Mouse (Mus musculus) kidney, embryonic 14.5 days (tissue): Measurements from ENCODE around the gene Gpc6. TPM values are rescaled to one million over a fixed set of nuclear protein-coding genes. Genes with fewer than 3 reads are reported as not detected.

Experiments used
- ATAC-seq: fragments of 200-750 bp; cut with Nextera tagmentation; 2 replicates; pipeline ENCODE4 v1.8.0; 2017; ENCODE audit warnings: moderate number of reproducible peaks, mild to moderate bottlenecking, moderate TSS enrichment, moderate library complexity; ENCODE audit not compliant: low FRiP score, low TSS enrichment
- H3K27ac ChIP-seq: fragments of 300-500 bp; sonication (generic); 2 replicates; pipeline ENCODE4 v1.5.1; 2014; ENCODE audit warnings: low read depth, mild to moderate bottlenecking, low read length, moderate library complexity, mixed read lengths
- H3K27me3 ChIP-seq: fragments of 300-500 bp; sonication (generic); 2 replicates; pipeline ENCODE4 v1.6.1; 2014; ENCODE audit warnings: mild to moderate bottlenecking, low read length; ENCODE audit not compliant: control insufficient read depth, insufficient read depth
- H3K36me3 ChIP-seq: fragments of 300-500 bp; sonication (generic); 2 replicates; pipeline ENCODE4 v1.6.1; 2014; ENCODE audit warnings: low read length, mixed read lengths; ENCODE audit not compliant: control insufficient read depth, insufficient read depth
- H3K4me1 ChIP-seq: fragments of 300-500 bp; sonication (generic); 2 replicates; pipeline ENCODE4 v1.6.1; 2014; ENCODE audit warnings: low read length, mixed read lengths; ENCODE audit not compliant: control insufficient read depth, insufficient read depth
- H3K4me2 ChIP-seq: fragments of 300-500 bp; sonication (generic); replicated peaks from 2 replicates; pipeline ENCODE4 v1.6.1; 2014; ENCODE audit warnings: low read depth, mild to moderate bottlenecking, low read length
- H3K4me3 ChIP-seq: fragments of 300-500 bp; sonication (generic); 2 replicates; pipeline ENCODE4 v1.5.1; 2014; ENCODE audit warnings: mild to moderate bottlenecking, low read length
- H3K9ac ChIP-seq: fragments of 300-500 bp; sonication (generic); 2 replicates; pipeline ENCODE4 v1.6.1; 2014; ENCODE audit warnings: low read depth, mild to moderate bottlenecking, low read length, moderate library complexity
- H3K9me3 ChIP-seq: fragments of 300-500 bp; sonication (generic); 2 replicates; pipeline ENCODE4 v1.6.1; 2016; ENCODE audit warnings: low read length; ENCODE audit not compliant: control insufficient read depth
- WGBS: fragments of 180-500 bp; shearing (Covaris S2); extraction: QIAGEN DNeasy Blood & Tissue Kit; methylation state at CpG from one replicate; pipeline ENCODE4 v1.1.7; 2014; 5-methylcytosine and 5-hydroxymethylcytosine counted together
- polyA plus RNA-seq: library from polyadenylated mRNA; unstranded; fragments of >200 nt; fragmentation: Nextera tagmentation; extraction: Ambion mirVana; gene quantifications from 2 replicates; pipeline ENCODE4 v1.2.1, GENCODE M21; 2014

Gene Gpc6
- polyA plus RNA-seq, 1 experiment from 2014 or later = 71.8 TPM

DNA sequence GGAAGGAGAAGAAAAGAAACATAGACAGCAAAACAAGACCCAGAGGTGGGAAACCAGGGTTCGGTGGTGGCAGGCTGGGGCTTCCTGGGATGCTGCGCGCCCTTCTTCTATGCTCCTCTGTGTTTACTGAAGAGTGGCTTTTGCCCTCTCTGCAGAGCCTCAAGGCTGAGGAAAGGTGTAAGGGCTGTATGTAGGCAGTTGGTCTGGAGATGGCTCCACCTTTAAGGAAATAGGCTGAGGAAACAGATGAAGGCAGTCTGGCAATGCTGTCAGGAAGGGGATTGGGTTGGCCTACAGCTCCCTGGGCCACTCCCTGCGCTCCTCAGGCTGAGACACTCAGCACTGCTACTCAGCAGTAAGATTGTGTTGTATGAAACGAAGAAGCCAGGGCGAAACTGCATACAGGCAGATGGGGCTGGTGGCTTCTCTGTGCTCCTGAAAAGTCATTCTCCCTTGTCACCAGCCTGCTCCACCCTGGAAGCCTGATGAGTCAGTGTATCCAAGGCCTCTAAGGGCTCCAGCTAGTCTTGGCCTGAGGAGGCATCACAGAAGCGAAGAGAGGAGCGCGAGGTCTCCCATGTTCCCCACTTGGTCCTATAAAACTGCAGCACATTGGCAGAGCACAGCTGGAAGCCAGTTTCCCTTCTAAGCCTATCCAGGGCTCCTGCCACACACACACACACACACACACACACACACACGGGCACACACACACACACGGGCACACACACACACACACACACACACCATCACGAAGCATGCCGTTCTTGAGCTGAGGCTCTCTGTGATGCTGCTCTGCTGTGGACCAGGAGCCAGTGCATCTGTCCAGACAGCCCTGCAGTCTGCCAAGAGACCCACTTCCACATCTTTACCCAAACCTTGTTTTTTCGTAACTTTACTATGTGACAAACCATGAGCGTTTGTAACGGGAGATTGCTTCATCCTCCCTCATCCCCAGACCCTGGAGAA, 1006.0 kb downstream of the Gpc6 start:
- Histone ChIP-seq H3K4me1 (peaks cover 27% of the 10 kb centered on the region), H3K4me3 (no peak overlapping the region), H3K27ac (peak overlapping the region; percentile 88), H3K9ac (no peak overlapping the region), H3K36me3 (no peaks in the 10 kb centered on the region), H3K9me3 (no peaks in the 10 kb centered on the region), H3K4me2 (peak overlapping the region; percentile 11; the same call in 1 of the 2 replicates), H3K27me3 (no peaks in the 10 kb centered on the region)
- ATAC-seq = peak; percentile 71
- WGBS = 48% methylated on average over 16 of the region's 16 CpGs

DNA sequence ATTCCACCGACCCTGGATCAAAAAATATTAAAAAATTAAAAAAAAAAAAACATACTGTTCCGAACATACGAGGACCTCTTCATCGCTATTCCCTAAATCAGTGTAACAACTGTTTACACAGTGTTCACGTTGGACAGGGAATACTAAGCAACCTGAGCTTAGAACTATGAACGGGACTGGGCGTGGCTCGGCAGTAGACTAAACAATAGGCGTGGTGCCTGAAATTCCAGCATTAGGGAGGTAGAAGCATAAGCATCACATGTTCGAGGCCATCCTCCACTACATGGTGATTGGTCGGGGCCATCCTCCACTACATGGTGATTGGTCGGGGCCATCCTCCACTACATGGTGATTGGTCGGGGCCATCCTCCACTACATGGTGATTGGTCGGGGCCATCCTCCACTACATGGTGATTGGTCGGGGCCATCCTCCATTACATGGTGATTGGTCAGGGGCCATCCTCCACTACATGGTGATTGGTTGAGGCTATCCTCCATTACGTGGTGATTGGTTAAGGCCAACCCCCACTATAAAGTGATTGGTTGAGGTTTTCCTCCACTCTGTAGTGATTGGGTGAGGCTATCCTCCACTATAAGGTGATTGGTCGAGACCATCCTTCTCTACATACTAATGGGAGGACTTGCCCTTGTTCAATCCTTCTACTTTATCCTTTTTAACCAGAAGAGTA, 1007.2 kb downstream of the Gpc6 start:
- WGBS = 94% methylated on average over 16 of the region's 17 CpGs
- Histone ChIP-seq H3K27me3 (no peaks in the 10 kb centered on the region), H3K4me2 (no peak overlapping the region), H3K9ac (no peak overlapping the region), H3K27ac (no peak overlapping the region), H3K36me3 (no peaks in the 10 kb centered on the region), H3K4me3 (no peak overlapping the region), H3K9me3 (no peaks in the 10 kb centered on the region), H3K4me1 (peaks cover 27% of the 10 kb centered on the region)
- ATAC-seq = no peak

DNA sequence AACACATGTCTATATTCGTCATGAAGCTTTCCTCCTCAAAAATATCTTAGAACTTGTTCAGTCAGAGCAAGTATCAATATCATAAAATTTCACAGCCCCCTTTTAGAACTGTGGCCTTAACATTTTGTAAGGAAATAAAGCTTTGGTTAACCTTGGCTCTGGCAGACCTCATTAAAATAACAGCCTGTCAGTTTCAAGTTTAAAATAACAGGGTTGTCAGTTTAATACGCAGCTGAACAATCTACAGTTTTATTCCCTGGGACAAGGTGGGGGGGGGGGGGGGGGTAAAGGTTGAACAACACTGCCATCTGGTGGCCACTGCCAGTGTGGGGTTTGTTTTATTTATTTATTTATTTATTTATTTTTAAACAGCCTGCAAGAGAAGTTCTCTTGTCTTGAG, 1013.4 kb downstream of the Gpc6 start:
- H3K9me3 ChIP-seq = no peaks in the 10 kb centered on the region
- ATAC-seq = no peak
- WGBS = 19% methylated on average over 2 of the region's 2 CpGs

DNA sequence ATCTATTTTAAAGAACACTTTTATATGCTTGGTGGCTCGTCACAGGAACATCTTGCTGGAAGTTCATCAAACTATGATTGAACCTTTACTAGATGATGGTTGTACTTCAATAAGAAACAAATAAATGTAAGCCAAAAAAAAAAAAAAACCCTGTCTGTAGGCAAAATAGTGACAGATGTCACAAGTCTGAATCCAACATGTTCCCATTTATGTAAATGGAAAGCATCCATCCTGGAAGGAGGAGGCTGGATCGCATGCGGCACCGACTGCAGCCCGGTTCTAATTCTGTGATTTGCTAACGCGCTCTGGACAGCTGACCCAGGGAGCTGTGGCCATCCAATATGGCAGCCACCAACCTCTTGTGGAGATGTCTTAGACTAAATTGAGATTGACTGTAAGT, 1014.4 kb downstream of the Gpc6 start:
- H3K4me1 ChIP-seq = no peaks in the 10 kb centered on the region
- no peak overlapping the region for H3K4me2 ChIP-seq
- ATAC-seq = no peak
- H3K27ac ChIP-seq = no peak overlapping the region
- H3K27me3 ChIP-seq = no peaks in the 10 kb centered on the region
- H3K4me3 ChIP-seq = no peak overlapping the region
- H3K36me3 ChIP-seq = no peaks in the 10 kb centered on the region
- H3K9ac ChIP-seq = no peak overlapping the region
- no peaks in the 10 kb centered on the region for H3K9me3 ChIP-seq
- WGBS = 95% methylated on average over 7 of the region's 7 CpGs

More for the DNA sequence above, 1013.4 kb downstream of the Gpc6 start:
- H3K4me2 ChIP-seq = no peak overlapping the region
- no peaks in the 10 kb centered on the region for H3K27me3 ChIP-seq
- H3K4me3 ChIP-seq = no peak overlapping the region
- no peaks in the 10 kb centered on the region for H3K36me3 ChIP-seq
- no peak overlapping the region for H3K27ac ChIP-seq
- no peaks in the 10 kb centered on the region for H3K4me1 ChIP-seq
- no peak overlapping the region for H3K9ac ChIP-seq

DNA sequence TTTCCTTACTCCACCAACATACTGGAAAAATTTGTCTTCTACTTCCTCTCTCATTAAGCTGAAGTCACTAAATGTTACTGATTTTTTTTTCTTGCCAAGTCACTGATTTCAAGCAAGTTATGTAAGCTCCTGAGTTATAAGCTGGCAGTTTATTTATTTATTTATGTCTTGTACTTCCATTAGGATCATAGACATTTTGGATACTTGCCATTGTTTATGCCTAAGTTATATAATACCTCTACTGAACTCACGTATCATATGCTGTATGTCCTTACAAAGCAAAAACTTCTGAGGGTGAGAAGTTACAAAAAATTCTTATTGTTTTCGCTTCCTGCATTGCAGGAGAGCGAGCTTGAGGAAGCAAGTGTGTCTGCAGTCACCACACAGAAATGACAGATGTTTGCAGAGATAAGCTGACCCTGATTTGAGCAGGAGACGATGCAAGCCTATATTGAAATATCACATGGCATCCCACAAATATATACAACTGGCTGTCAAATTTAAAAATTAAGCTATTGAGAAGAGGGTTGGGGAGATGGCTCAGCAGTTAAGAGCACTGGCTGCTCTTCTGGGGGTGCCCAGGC, 1020.9 kb downstream of the Gpc6 start:
- Histone ChIP-seq H3K36me3 (no peaks in the 10 kb centered on the region), H3K4me3 (no peak overlapping the region), H3K4me2 (no peak overlapping the region), H3K27me3 (no peaks in the 10 kb centered on the region), H3K27ac (no peak overlapping the region), H3K9ac (no peak overlapping the region), H3K4me1 (no peaks in the 10 kb centered on the region), H3K9me3 (no peaks in the 10 kb centered on the region)
- ATAC-seq = no peak
- 79% methylated on average over 4 of the region's 4 CpGs for WGBS

DNA sequence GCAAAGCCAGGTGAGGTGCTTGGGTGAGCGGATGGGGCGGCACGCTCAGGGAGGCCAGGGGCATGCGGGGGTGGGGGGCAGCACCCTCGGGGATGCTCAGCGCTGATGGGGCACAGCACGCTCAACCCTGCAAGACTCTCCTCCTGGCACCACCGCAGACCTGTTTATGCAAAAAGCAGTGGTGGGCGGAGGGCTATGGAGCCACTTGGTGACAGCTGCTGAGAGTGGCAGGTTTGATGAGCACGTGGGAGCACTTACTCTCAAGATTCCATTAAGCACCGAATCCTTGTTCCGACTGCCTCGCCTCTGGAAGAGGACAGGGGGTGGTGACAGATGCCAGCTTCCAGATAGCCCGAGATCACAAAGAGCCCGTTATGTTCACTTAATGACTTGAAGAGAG, 1026.2 kb downstream of the Gpc6 start:
- no peak overlapping the region for H3K4me2 ChIP-seq
- 71% methylated on average over 15 of the region's 15 CpGs for WGBS
- no peak overlapping the region for H3K27ac ChIP-seq
- H3K36me3 ChIP-seq = no peaks in the 10 kb centered on the region
- peak; percentile 43; the same call in 1 of the 2 replicates for ATAC-seq
- H3K9me3 ChIP-seq = no peaks in the 10 kb centered on the region
- H3K4me1 ChIP-seq = no peaks in the 10 kb centered on the region
- no peaks in the 10 kb centered on the region for H3K27me3 ChIP-seq
- H3K9ac ChIP-seq = no peak overlapping the region
- H3K4me3 ChIP-seq = no peak overlapping the region

DNA sequence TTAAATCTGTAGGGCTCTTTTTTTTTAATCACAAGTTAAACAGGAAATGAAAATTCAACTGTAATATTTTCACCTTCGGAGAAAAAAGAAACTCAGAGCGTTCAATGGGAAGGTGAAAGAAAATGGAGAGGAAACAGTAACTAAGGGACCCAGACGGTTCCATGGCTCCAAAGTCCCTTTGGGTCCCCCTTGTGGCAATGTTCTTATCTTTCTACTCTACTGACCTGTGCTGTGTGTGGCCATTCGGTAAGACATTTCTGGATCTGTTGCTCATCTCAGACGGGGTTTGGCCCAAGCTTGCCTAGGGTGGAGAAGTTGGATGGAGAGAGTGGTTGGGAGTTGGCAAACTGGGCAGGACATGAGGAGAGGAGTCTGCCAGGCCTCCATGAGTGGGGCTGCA, 1026.6 kb downstream of the Gpc6 start:
- no peak overlapping the region for H3K27ac ChIP-seq
- H3K4me1 ChIP-seq = no peaks in the 10 kb centered on the region
- 65% methylated on average over 5 of the region's 5 CpGs for WGBS
- ATAC-seq = no peak
- no peaks in the 10 kb centered on the region for H3K27me3 ChIP-seq
- no peak overlapping the region for H3K9ac ChIP-seq
- no peaks in the 10 kb centered on the region for H3K36me3 ChIP-seq
- no peak overlapping the region for H3K4me3 ChIP-seq
- no peak overlapping the region for H3K4me2 ChIP-seq
- H3K9me3 ChIP-seq = no peaks in the 10 kb centered on the region

GRCm38 (mm10) chr14:117956051-117956450, 1030.9 kb downstream of the Gpc6 start:
- no peaks in the 10 kb centered on the region for H3K4me1 ChIP-seq
- H3K27ac ChIP-seq = no peak overlapping the region
- no peaks in the 10 kb centered on the region for H3K9me3 ChIP-seq
- no peak for ATAC-seq
- H3K4me2 ChIP-seq = no peak overlapping the region
- H3K9ac ChIP-seq = no peak overlapping the region
- H3K4me3 ChIP-seq = no peak overlapping the region
- 88% methylated on average over 3 of the region's 3 CpGs for WGBS
- no peaks in the 10 kb centered on the region for H3K27me3 ChIP-seq
- no peaks in the 10 kb centered on the region for H3K36me3 ChIP-seq

DNA sequence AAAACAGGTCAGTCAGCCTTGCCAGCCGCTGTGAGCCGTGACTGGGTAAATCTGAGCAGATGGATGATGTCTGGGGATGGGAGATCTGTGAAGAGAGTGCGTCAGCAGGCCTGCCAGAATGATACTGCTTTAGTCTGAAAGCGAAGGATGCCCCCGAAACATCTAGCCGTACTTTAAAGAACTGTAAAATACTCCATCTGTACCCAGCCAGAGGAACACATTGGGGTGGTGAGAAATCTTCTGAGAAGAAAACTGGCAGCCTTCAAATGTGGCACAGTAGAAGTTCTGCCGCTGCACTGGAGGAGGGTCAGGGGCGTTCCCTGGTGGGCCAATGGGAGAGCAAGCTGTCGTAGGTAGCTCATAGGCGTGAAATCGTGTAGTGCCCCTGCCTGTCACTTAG, 1033.3 kb downstream of the Gpc6 start:
- Histone ChIP-seq H3K9me3 (no peaks in the 10 kb centered on the region), H3K4me1 (no peaks in the 10 kb centered on the region), H3K4me3 (no peak overlapping the region), H3K4me2 (no peak overlapping the region), H3K27ac (no peak overlapping the region), H3K9ac (no peak overlapping the region), H3K36me3 (no peaks in the 10 kb centered on the region), H3K27me3 (no peaks in the 10 kb centered on the region)
- no peak for ATAC-seq
- 92% methylated on average over 11 of the region's 11 CpGs for WGBS
